Mouse (Mus musculus) megakaryocyte, embryonic 14.5 days (primary cell): Measurements from ENCODE around the gene Kcnn4. TPM values are rescaled to one million over a fixed set of nuclear protein-coding genes. Genes with fewer than 3 reads are reported as not detected.
A peak's percentile ranks its signal among the peaks of the same experiment; 100 is the strongest.

Experiments
- H3K27me3 ChIP-seq: replicated peaks from 2 replicates; pipeline ENCODE3; 2012; ENCODE audit warnings: inconsistent platforms
- H3K36me3 ChIP-seq: replicated peaks from 2 replicates; pipeline ENCODE3; 2012; ENCODE audit warnings: low read length, inconsistent platforms, mixed read lengths
- H3K4me1 ChIP-seq: 2 replicates; pipeline ENCODE4 v1.6.1; 2012; ENCODE audit warnings: inconsistent platforms
- H3K4me3 ChIP-seq: replicated peaks from 2 replicates; pipeline ENCODE3; 2012; ENCODE audit warnings: moderate library complexity, mild to moderate bottlenecking, inconsistent platforms
- H3K9me3 ChIP-seq: 2 replicates; pipeline ENCODE4 v1.6.1; 2012; ENCODE audit warnings: inconsistent platforms
- FLI1 ChIP-seq: IDR thresholded peaks from 2 replicates; pipeline ENCODE4 v1.6.1; 2012; ENCODE audit warnings: low read length, inconsistent platforms, mixed read lengths
- GATA1 ChIP-seq: IDR thresholded peaks from 3 replicates; pipeline ENCODE4 v1.6.1; 2012; ENCODE audit warnings: mixed read lengths, low read length, inconsistent platforms, borderline replicate concordance
- polyA plus RNA-seq: library from polyadenylated mRNA; stranded (reverse); fragments of >175 nt; gene quantifications from 2 replicates; pipeline ENCODE4 v1.2.3, GENCODE M21; 2012; ENCODE audit warnings: low replicate concordance; ENCODE audit not compliant: insufficient read depth

The Kcnn4 gene
- polyA plus RNA-seq, 1 experiment, result 25.3 TPM

- H3K9me3 ChIP-seq, result peaks cover 12% of the 10 kb centered on the region
- peaks cover 13% of the 10 kb centered on the region for H3K27me3 ChIP-seq
- H3K4me1 ChIP-seq, result no peaks in the 10 kb centered on the region
- TF ChIP-seq FLI1 (no peak), GATA1 (no peak)
- no peaks in the 10 kb centered on the region for H3K36me3 ChIP-seq
- H3K4me3 ChIP-seq, result no peak overlapping the region
Measured at GRCm38 (mm10) chr7:24343701-24344272, 26.3 kb upstream of the Kcnn4 start.

GRCm38 (mm10) chr7:24346444-24346843 lies 23.6 kb upstream of the Kcnn4 start:
- Histone ChIP-seq H3K4me1 (no peaks in the 10 kb centered on the region), H3K36me3 (no peaks in the 10 kb centered on the region), H3K9me3 (peaks cover 5% of the 10 kb centered on the region; the same call in 1 of the 2 replicates), H3K4me3 (no peak overlapping the region), H3K27me3 (peaks cover 26% of the 10 kb centered on the region)
- TF ChIP-seq GATA1 (no peak), FLI1 (no peak)

GRCm38 (mm10) chr7:24348896-24349295 lies 21.2 kb upstream of the Kcnn4 start, which contains the start of gene Lypd5:
Gene Lypd5 (plus strand): TSS chr7:24349196.
- H3K36me3 ChIP-seq, result no peaks in the 10 kb centered on the region
- H3K4me3 ChIP-seq, result no peak within 1 kb of the TSS
- no peak for TF ChIP-seq GATA1
- no peak for TF ChIP-seq FLI1
- peaks cover 43% of the 10 kb centered on the region for H3K27me3 ChIP-seq
- no peaks in the 10 kb centered on the region for H3K4me1 ChIP-seq
- peaks cover 13% of the 10 kb centered on the region; the same call in 1 of the 2 replicates for H3K9me3 ChIP-seq

- H3K4me1 ChIP-seq, result peaks cover 3% of the 10 kb centered on the region; the same call in 1 of the 2 replicates
- H3K36me3 ChIP-seq, result no peaks in the 10 kb centered on the region
- TF ChIP-seq GATA1 (no peak), FLI1 (no peak)
- no peak overlapping the region for H3K4me3 ChIP-seq
- peaks cover 29% of the 10 kb centered on the region for H3K27me3 ChIP-seq
- peaks cover 28% of the 10 kb centered on the region for H3K9me3 ChIP-seq
Measured at GRCm38 (mm10) chr7:24355646-24356045, 14.4 kb upstream of the Kcnn4 start.

GRCm38 (mm10) chr7:24356081-24356480 lies 14.0 kb upstream of the Kcnn4 start:
- H3K9me3 ChIP-seq, result peaks cover 32% of the 10 kb centered on the region
- H3K4me1 ChIP-seq, result peaks cover 3% of the 10 kb centered on the region; the same call in 1 of the 2 replicates
- TF ChIP-seq GATA1, result no peak
- no peak for TF ChIP-seq FLI1
- no peak overlapping the region for H3K4me3 ChIP-seq
- peaks cover 27% of the 10 kb centered on the region for H3K27me3 ChIP-seq
- H3K36me3 ChIP-seq, result no peaks in the 10 kb centered on the region

- peak overlapping the region; percentile 8 for H3K4me3 ChIP-seq
- H3K4me1 ChIP-seq, result peaks cover 6% of the 10 kb centered on the region
- H3K36me3 ChIP-seq, result no peaks in the 10 kb centered on the region
- TF ChIP-seq GATA1, result no peak
- TF ChIP-seq FLI1, result no peak
- peaks cover 28% of the 10 kb centered on the region for H3K9me3 ChIP-seq
- H3K27me3 ChIP-seq, result peaks cover 19% of the 10 kb centered on the region
Measured at GRCm38 (mm10) chr7:24357899-24358298, 12.2 kb upstream of the Kcnn4 start.

GRCm38 (mm10) chr7:24359269-24359668 lies 10.8 kb upstream of the Kcnn4 start:
- no peak overlapping the region for H3K4me3 ChIP-seq
- peaks cover 14% of the 10 kb centered on the region for H3K4me1 ChIP-seq
- TF ChIP-seq GATA1 (no peak), FLI1 (no peak)
- H3K36me3 ChIP-seq, result no peaks in the 10 kb centered on the region
- peaks cover 27% of the 10 kb centered on the region for H3K9me3 ChIP-seq
- H3K27me3 ChIP-seq, result peaks cover 15% of the 10 kb centered on the region

- Histone ChIP-seq H3K4me3 (no peak overlapping the region), H3K36me3 (no peaks in the 10 kb centered on the region), H3K4me1 (peaks cover 29% of the 10 kb centered on the region), H3K9me3 (peaks cover 24% of the 10 kb centered on the region), H3K27me3 (peaks cover 11% of the 10 kb centered on the region)
- no peak for TF ChIP-seq GATA1
- no peak for TF ChIP-seq FLI1
Measured at GRCm38 (mm10) chr7:24361001-24361400, 9.1 kb upstream of the Kcnn4 start.

- H3K9me3 ChIP-seq, result peaks cover 12% of the 10 kb centered on the region
- TF ChIP-seq FLI1, result no peak
- no peak for TF ChIP-seq GATA1
- H3K4me3 ChIP-seq, result peak overlapping the region; percentile 69
- H3K4me1 ChIP-seq, result peaks cover 46% of the 10 kb centered on the region
- H3K36me3 ChIP-seq, result no peaks in the 10 kb centered on the region
- peaks cover 11% of the 10 kb centered on the region for H3K27me3 ChIP-seq
Measured at GRCm38 (mm10) chr7:24363228-24363627, 6.8 kb upstream of the Kcnn4 start.

GRCm38 (mm10) chr7:24364827-24365226 lies 5.2 kb upstream of the Kcnn4 start:
- H3K27me3 ChIP-seq, result peaks cover 11% of the 10 kb centered on the region
- TF ChIP-seq GATA1, result no peak
- TF ChIP-seq FLI1, result no peak
- H3K4me1 ChIP-seq, result peaks cover 59% of the 10 kb centered on the region
- H3K36me3 ChIP-seq, result no peaks in the 10 kb centered on the region
- H3K9me3 ChIP-seq, result peaks cover 12% of the 10 kb centered on the region
- H3K4me3 ChIP-seq, result peak overlapping the region; percentile 78
